Mouse (Mus musculus) liver, embryonic 16.5 days (tissue): ENCODE measurements at regions not wholly inside any gene's neighbourhood (a gene's known extent, or its start where the extent isn't known, plus 50 kb on each side); places are given as distances from the start of the nearest gene placed in this dataset.

Experiments used
- ATAC-seq: fragments of 200-750 bp; cut with Nextera tagmentation; 2 replicates; pipeline ENCODE4 v1.8.0; 2017; ENCODE audit warnings: low read depth, mild to moderate bottlenecking, moderate number of reproducible peaks, moderate library complexity
- H3K27ac ChIP-seq: fragments of 300-500 bp; sonication (generic); 2 replicates; pipeline ENCODE4 v1.5.1; 2014; ENCODE audit warnings: mild to moderate bottlenecking, low read length
- H3K27me3 ChIP-seq: fragments of 300-500 bp; sonication (generic); 2 replicates; pipeline ENCODE4 v1.6.1; 2014; ENCODE audit warnings: low read depth, low read length, mixed read lengths; ENCODE audit not compliant: control insufficient read depth, insufficient read depth
- H3K36me3 ChIP-seq: fragments of 300-500 bp; sonication (generic); 2 replicates; pipeline ENCODE4 v1.6.1; 2014; ENCODE audit warnings: mild to moderate bottlenecking; ENCODE audit not compliant: control insufficient read depth, insufficient read depth
- H3K4me1 ChIP-seq: fragments of 300-500 bp; sonication (generic); 2 replicates; pipeline ENCODE4 v1.6.1; 2014; ENCODE audit warnings: low read depth, low read length, mixed read lengths; ENCODE audit not compliant: control insufficient read depth
- H3K4me2 ChIP-seq: fragments of 300-500 bp; sonication (generic); 2 replicates; pipeline ENCODE4 v1.6.1; 2014; ENCODE audit warnings: low read depth, low read length, mixed read lengths
- H3K4me3 ChIP-seq: fragments of 300-500 bp; sonication (generic); 2 replicates; pipeline ENCODE4 v1.5.1; 2014; ENCODE audit warnings: low read depth, mild to moderate bottlenecking, low read length
- H3K9ac ChIP-seq: fragments of 300-500 bp; sonication (generic); 2 replicates; pipeline ENCODE4 v1.6.1; 2014; ENCODE audit warnings: low read depth, low read length
- H3K9me3 ChIP-seq: fragments of 300-500 bp; sonication (generic); replicated peaks from 2 replicates; pipeline ENCODE4 v1.6.1; 2016; ENCODE audit warnings: low read length; ENCODE audit not compliant: control insufficient read depth
- WGBS: fragments of 180-500 bp; shearing (Covaris S2); extraction: QIAGEN DNeasy Blood & Tissue Kit; methylation state at CpG from one replicate; pipeline ENCODE4 v1.1.7; 2014; ENCODE audit not compliant: insufficient replicate concordance; 5-methylcytosine and 5-hydroxymethylcytosine counted together

- Histone ChIP-seq H3K36me3 (no peaks in the 10 kb centered on the region), H3K4me3 (no peak overlapping the region), H3K4me2 (no peak overlapping the region), H3K27ac (no peak overlapping the region), H3K9me3 (no peaks in the 10 kb centered on the region), H3K27me3 (no peaks in the 10 kb centered on the region), H3K4me1 (no peaks in the 10 kb centered on the region), H3K9ac (no peak overlapping the region)
- ATAC-seq = no peak
- WGBS = 63% methylated on average over 3 of the region's 3 CpGs
Measured at GRCm38 (mm10) chr14:74544028-74544427, 96.6 kb upstream of the Htr2a start.

DNA sequence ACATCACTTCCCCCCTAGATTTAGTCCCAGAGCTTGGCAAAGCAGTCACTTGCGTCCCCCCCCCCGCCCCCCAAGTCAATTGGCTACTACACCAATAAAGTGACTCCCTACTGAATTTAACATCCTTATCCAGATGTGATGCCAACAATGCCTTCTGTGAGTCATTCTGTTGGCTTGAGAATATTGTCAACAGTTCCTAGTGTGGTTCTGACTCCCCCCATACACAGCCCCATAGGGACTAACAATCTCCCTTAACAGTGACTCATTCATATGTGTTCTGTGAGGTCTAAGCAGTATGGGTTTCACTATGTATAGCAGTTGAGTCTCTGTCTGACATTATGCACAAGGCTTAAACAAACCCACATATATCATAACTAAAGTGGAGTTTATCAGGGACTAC is 89.5 kb upstream of the Htr2a start:
- Histone ChIP-seq H3K9me3 (no peaks in the 10 kb centered on the region), H3K27me3 (no peaks in the 10 kb centered on the region), H3K4me2 (no peak overlapping the region), H3K36me3 (no peaks in the 10 kb centered on the region), H3K9ac (no peak overlapping the region), H3K4me1 (no peaks in the 10 kb centered on the region), H3K4me3 (no peak overlapping the region), H3K27ac (no peak overlapping the region)
- WGBS = 68% methylated on average over 2 of the region's 2 CpGs
- no peak for ATAC-seq

GRCm38 (mm10) chr14:74553636-74554035 is 87.0 kb upstream of the Htr2a start:
- Histone ChIP-seq H3K9ac (no peak overlapping the region), H3K9me3 (no peaks in the 10 kb centered on the region), H3K4me1 (no peaks in the 10 kb centered on the region), H3K4me2 (no peak overlapping the region), H3K4me3 (no peak overlapping the region), H3K27ac (no peak overlapping the region), H3K36me3 (no peaks in the 10 kb centered on the region), H3K27me3 (no peaks in the 10 kb centered on the region)
- ATAC-seq = no peak
- WGBS = 65% methylated on average over 1 of the region's 1 CpGs

DNA sequence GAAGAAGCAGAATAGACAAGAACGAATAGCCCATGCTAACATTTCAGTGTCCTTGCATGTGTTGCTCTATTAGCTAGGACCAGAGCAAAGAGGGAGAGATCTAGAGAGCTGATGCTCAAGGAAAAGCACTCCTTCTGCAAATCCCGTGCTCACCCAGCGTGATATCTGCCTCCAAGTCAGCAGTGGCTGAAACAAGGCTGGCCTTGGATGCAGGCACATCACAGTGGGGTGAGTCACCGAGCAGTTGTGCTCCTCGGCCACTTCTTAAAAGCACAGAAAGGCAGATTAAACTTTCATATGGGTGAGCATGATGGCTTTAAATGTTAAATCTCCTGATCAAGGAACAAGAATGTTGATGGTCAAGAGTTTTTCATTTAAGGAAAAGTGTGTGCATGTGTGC is 82.3 kb upstream of the Htr2a start:
- no peaks in the 10 kb centered on the region for H3K4me1 ChIP-seq
- no peaks in the 10 kb centered on the region for H3K9me3 ChIP-seq
- no peaks in the 10 kb centered on the region for H3K36me3 ChIP-seq
- no peak overlapping the region for H3K4me3 ChIP-seq
- no peak for ATAC-seq
- no peak overlapping the region for H3K27ac ChIP-seq
- 51% methylated on average over 5 of the region's 5 CpGs for whole genome bisulfite sequencing
- H3K9ac ChIP-seq = no peak overlapping the region
- no peak overlapping the region for H3K4me2 ChIP-seq
- no peaks in the 10 kb centered on the region for H3K27me3 ChIP-seq
